Mouse (Mus musculus): ENCODE results near the gene Gdpd4.

Gdpd4 gene

DNA sequence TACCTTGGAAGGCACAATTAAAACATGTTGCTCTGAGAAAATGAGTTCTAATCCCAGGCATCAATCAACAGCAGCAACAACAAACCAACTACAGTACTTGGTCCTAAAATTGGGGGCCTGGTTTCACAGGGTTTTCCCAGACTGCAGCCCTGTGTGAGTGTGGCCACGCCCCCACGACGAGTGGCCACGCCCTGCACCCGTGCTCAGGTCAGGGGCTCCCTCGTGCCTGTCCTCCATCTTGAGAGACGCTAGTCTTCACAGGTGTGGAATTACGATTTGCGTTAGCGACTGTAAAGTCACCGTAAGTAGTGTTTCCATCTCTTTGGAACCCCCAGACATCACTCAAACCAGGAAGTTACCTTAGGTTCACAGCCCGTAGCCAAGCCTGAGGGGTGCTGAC is at the start of gene Gdpd4:
TSS of gene Gdpd4 (plus strand) at position 214 of the 400 bp plus-strand sequence.
- no peak for DNase-seq

DNA sequence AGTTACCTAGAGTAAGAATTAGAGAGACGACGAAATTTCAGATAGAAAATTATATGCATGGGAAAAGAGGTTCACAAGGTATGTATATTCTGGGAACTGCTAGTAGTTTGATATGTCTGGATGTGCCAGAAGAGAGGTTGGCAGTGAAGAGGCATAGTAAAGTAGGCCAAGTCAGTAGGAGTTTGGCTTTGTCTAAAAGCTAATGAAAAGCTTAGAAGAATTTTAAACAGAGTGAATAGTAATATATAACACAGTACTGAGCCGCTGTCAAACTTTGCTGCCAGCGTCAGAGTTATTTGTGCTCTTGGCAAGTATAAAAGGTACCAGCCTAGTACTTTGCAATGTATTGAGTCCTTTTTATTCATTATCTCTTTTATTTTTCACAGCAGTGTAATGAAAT is 47.4 kb upstream of the Gdpd4 start:
- DNase-seq = peak; percentile 20

DNA sequence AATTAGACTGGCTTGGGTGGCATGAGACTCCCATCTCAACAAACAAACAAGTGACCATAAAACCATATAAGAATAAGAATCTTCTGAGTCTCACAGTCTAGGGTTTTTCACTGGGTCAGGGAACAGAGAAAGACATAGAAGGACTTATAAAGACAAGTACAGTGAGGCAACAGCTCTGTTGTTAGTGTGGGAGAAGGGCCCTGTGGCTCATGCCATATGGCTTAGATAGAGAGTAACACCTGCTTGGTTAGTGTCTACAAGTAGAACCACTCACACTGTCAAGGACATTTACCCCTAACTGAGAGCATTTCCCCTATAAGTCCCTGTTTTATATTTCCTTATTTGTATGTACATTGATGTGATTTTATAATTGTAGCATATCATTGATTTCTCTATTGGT is 46.4 kb upstream of the Gdpd4 start:
- no peak for DNase-seq

DNA sequence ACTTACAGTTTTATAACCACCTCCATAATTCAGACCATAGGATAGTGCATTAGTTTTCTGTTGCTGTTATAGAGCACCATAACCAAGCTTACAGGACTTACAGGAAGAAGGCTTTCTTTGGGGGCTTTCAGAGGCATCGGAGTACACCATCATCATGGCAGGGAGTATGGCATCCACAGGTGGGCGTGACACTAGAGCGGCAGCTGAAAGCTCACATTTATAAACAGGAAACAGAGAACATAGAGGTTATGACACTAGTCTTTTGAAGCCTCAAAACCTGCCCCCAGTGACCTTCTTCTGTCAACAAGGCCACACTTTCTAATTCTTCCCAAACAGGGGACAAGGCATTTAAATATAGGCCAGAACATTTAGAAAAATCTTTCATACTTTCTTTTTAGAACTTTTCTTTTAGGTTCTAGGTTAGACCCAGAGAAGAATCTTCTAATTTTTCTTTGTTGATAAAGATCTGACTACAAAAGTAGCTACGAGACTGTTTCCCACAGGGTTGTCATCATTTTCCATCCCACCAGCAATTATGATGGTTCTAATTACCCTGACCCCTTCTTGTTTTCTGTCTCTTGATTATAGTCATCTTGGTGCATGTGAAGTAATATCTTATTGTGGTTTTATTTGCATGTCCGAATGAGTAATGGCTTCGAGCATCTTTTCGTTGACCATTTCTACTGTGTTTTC is 41.8 kb upstream of the Gdpd4 start:
- DNase-seq = no peak

DNA sequence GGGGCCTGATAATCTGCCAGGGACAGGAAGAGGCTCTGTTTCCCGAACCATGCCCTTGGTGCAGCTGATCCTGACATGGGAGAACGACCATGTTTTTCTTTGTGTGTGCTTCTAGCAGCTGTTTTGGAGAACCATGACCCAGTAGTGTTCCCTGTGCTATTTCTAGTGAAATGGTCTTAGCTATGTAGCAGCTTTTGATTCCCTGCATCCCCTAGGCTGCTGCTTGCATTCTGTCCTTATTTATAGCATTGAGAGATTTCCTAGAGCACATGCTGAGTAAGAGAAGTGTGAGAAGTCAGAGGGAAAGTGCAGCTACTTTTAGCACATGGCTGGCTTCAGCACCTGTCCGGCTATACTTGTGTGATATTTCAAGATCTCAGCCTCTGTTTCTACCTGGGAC is 8.1 kb upstream of the Gdpd4 start:
- DNase-seq = peak; percentile 19

DNA sequence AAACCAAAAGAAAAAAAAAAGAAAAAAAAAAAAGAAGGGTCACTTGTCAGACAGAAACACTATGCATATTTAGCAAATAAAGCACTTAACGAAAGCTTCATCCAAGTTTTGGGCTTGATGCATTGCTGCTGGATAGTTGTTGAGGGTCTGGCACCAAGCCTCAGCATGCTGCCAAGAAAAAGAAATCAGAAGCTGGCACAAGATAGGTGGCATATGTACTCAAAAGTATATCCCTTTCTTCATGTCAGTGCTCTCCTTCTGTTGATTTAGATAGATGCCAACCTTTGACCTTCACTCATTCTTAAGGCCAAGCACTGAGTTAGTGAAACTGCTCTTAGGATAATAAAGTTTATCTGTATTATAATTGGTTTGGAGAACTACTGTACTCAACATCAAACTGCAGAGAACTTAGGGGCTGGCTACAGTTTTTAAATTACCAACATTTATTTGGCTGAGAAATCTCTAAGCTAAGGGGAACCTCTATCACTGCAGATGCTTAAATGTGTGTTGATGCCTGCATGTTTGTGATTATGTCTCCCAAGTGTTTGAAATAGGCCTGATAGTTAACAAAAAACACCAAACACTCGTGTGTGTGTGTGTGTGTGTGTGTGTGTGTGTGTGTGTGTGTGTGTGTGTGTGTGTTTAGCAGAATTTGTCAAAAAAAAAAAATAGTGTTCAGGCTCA is 4.8 kb upstream of the Gdpd4 start:
- peak; percentile 26 for DNase-seq

DNA sequence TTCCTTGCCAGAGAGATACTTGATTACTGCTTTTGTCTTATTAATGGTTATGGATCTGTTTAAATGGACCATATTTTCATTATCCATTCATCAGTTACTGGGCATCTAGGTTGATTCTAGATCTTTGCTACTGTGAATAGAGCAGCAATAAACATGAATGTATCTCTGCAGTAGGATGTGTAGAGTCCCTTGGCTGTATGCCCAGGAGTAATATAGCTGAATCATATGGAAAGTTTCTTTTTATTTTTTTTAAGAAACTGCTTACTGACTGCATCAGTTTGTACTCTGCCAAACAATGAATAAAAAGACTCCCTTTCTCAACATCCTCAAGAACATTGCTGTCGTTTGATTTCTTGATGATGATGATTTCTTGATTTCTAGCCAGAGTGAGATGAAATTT is 6.1 kb downstream of the Gdpd4 start:
- DNase-seq = peak; percentile 28

DNA sequence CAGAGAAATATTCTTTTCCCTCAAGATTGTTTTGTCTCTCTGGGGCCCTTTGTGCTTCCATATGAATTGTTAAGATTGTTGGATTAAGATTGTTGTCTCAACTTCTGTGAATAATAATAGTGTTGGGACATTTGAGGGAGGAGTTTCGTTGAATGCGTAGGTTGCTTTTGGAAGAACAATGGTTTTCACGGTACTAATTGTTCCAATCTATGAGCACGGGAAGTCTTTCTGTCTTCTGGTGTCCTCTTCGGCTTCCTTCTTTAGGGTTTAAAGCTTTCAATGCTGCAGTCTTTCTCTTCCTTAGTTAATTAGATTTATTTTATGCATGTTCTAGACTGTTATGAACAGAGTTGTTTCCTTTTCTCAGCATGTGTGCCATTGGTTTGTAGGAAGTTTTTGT is 7.2 kb downstream of the Gdpd4 start:
- no peak for DNase-seq

DNA sequence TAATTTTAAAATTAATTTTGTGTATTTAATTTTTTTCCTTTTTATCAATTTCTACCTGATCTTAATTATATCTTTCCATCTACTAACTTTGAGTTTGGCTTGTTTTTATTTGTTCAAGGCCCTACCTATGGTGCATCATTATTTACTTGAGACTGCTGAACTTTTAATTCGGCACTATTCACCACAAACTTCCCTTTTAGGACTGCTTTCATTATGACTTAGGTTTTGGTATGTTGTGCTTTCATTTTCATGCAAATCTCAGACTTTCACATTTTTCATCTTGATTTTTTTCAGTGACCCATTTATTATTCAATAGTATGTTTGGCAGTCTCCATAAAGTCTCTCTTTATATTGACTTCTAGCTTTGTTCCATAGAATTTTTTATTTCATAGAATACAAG is 24.7 kb downstream of the Gdpd4 start:
- no peak for DNase-seq

DNA sequence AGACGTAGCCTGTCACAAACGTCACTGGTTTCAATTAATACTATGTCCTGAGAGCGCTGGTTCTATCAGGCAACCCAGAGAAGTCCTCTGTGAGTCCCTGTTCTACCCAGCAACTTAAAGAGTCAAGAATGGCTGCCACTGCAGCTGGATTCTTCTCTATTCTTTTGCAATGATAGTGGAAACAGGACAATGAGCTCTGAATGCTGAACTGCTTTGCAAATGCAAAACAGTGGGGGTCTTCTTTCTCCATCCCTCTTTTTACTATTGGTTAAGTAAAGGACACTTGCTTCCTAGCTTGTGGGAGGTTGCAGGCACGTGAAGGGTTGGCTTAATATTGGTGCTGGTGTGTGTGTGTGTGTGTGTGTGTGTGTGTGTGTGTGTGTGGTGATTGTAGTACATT is 52.7 kb downstream of the Gdpd4 start:
- DNase-seq = no peak

DNA sequence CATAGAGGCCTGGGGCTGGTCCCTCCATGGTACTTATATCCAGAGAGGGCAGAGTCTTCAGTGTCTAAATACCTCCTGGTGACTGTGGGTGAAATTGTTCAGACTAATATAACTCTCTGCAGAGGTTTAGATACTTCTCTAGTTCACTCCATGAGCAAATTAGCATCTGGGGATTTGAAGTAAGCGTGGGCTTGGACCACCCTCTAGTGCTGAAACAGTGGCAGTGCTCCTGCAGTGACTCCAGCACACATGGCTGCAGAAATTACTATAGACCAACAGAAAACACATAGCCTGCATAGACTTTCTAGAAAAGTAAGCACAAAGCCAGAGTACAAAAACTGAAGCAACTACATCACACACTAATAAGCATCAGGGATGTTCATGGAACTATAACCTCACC is 57.7 kb downstream of the Gdpd4 start:
- DNase-seq = peak; percentile 62

DNA sequence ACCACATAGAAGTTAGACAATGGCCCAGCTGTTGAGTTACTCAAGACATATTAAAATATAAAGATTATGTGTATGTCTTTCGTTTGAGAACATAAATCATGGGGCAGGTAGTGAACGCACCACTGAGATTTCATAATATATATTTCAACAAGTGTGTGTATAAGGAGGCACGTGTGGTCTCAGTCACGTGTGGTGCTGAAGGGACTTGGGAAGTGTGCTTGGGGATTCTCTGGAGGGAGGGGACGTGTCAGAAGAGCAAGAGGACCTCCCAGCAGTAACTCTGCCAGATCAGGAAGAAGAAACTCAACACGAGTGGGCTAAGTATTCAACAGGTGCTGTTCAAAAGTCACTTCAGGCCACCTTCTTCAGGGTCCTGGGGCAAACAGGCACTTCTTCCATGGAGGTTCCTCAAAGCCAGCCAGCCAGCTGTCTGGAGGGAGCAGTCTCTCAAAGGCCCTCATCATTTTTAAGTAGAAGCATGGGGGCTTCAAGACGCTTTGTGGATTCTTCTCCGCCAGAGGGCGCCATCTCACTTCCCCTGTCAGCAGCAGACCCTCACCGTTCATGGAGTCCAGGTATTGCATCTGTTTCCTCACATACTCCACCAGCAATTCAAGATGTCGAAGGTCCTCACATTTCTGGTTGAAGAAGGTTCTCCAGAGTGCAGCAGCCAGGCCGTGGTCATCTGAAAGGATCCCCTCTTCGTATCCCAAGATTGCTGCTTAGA is 64.5 kb downstream of the Gdpd4 start:
- no peak for DNase-seq

DNA sequence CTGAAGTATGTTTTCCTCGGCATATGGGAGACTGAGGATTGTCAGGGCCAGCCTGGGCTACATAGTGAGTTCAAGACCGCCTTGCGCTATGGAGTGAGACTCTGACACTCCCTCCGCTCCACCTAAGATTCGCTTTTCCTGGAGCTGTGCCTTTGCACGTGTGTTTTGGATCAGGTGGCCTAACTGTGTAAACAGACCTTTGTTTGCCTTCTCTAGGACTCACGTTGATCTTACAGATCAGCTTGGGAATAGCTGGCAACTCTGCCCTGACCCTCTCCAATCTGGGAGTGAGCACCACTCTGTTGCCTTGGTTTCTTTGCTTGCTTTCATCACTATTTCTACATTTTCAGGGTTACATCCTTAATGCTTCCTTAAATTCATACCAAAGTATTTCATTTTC is 82.9 kb downstream of the Gdpd4 start:
- DNase-seq = no peak

DNA sequence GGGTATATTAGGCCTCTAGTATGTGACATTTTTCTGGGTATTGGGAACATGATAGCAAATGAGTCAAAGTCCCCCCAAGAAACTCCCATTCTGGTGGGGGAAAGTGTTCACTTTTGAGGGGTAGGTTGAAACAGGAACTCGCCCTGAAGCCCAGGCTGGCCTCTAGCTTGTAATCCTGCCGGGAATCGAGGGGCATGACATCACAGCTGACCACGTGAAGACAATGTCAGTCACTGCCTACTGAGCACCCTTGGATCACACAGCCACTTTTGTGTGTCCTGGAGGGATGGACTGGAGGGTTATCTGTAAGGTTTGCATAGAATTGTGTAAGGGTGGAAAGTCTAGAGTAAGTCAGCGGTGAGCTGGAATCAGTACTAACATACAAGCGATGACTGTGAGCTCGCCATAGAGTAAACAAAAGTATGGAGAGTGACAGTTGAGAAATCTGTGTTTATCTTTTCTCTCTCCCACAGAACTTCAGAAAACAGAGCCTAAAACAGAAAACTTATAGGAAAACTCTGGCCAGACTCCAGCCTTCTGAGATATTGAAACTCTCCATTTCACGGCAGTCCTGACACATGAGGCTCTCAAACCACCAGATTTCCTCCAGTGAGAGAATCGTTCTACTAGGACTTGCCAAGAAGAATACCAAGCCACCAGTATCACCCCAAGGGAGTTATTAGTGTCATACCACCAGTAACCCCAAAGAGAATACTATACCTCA is 128.5 kb downstream of the Gdpd4 start:
- no peak for DNase-seq

DNA sequence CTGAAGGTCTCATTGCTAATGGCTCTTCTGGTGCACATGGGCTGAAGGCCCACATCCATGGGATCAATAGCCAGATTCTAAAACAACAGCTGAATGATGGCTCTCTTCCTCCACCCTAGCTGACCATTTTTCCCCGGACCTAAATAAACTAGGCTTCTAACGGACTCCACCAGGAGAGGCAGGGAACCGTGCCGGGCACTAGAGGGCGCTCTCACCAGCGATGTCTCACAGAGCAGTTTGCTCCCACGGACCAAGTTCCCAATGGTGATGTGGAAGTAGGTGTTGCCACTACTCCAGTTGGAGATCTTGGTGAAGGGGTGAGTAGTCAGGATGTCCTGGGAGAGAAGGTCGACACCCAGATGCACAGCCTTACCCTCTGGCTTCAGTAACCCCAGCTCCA is 132.2 kb downstream of the Gdpd4 start:
- DNase-seq = peak; percentile 14

DNA sequence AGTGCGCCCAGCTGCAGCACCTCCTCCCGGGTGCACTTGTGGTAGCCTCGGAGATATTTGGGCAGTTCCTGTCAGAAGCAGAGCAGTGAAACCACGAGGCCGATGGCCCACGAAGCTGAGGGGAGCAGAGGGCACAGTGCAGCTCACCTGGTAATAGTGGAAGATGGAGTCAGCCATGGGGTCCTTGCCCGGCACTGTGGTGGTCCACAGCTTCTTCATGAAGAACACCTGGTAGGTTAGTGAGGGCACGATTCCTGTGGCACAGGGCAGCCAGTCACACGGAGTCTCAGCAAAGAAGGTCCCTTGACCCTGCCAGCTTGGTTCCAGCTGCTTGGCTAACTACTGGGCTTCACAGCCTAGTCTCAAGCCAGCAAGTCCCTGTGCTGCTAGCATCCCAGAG is 134.7 kb downstream of the Gdpd4 start:
- no peak for DNase-seq

DNA sequence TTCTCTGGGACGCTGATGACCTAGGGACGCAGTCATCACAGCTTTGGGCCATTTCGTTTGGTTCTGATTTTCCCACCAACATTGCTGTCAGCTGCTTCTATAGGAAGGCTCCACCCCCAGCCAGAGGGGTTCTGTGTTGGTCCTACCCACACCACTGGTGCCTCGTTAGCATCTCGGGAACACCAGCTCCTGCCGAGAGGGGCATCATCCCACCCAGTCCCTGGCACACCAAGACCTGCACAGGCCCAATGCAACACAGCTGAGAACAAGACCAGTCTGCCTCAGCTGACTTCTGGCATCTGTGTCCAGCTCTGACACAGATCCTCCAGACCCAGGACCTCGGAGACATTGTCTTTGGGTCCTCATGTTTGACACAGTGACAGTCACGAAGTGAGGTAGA is 135.2 kb downstream of the Gdpd4 start:
- no peak for DNase-seq

DNA sequence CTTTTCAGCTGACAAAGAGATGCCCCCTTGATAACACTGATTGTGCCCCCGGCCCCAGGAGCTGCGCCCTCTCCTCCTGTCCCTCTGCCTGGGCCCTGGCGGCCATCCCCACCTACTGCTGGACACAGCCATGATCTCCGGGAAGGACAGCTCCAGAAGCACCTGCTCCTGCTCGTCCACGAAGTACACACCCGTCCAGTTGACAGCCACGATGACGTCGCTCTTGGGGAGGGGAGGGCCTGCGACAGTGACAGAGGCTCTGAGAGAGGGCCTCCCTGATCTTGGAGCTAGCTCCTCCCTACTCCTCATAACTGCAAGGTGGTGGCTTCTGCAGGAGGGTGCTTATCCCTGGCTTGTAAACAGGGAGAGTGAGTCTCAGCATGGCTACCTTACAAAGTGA is 146.5 kb downstream of the Gdpd4 start:
- no peak for DNase-seq

DNA sequence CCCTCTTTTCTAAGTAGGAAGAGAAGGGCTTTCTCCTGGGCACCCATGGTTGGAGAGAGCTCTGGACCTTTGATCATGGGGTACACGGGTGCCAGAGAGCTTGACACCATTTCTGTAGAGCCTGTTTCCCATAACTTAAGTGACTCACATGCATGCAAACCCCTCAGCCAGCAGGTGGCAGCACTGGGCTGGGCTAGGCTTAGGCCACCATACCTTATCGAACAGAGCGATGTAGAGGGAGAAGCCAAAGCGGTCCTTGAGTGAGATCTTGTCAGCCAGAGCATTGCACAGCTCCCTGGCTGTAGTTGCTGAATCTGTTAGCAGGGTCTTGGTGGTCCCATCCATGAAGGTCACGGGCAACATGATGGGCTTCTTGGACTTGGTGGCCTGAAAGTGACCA is 151.9 kb downstream of the Gdpd4 start:
- DNase-seq = peak; percentile 67

DNA sequence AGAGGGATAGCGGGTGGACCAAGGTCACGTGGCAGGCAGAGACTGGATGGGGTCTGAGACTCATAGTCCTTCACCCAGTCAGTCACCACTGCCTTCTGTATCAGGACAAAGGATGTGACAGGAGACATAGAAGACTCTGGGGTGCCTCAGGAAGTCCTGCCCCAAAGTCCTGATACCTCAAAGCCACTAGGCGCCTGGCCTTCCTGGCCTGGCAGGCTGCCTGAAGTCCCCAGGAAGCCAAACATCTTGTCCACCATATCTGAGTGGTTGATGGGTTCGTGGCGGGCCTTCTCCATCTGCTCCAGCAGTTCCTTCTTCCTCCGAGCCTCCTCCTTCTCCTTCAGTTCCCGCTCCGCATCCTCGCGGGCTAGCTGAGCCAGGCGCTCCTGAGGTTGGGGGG is 157.7 kb downstream of the Gdpd4 start:
- DNase-seq = no peak

DNA sequence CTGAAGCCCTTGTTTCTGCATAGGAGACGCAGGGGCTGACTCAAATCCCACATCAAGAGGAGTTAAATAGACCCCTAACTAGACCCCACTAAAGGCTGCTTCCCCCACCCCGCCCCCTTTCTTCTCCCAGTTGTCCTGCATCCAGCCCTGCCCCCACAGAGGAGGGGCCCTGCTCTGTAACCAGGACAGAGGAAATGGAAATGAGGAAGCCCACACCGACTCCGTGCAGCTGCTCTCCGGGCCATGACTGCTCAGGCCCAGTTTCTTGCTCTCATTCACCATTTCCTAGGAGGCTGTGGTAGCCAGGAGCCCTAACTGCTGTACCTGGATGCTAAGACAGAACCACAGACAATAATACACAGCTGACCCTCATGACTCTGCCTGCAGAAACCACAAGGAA is 162.6 kb downstream of the Gdpd4 start:
- no peak for DNase-seq

DNA sequence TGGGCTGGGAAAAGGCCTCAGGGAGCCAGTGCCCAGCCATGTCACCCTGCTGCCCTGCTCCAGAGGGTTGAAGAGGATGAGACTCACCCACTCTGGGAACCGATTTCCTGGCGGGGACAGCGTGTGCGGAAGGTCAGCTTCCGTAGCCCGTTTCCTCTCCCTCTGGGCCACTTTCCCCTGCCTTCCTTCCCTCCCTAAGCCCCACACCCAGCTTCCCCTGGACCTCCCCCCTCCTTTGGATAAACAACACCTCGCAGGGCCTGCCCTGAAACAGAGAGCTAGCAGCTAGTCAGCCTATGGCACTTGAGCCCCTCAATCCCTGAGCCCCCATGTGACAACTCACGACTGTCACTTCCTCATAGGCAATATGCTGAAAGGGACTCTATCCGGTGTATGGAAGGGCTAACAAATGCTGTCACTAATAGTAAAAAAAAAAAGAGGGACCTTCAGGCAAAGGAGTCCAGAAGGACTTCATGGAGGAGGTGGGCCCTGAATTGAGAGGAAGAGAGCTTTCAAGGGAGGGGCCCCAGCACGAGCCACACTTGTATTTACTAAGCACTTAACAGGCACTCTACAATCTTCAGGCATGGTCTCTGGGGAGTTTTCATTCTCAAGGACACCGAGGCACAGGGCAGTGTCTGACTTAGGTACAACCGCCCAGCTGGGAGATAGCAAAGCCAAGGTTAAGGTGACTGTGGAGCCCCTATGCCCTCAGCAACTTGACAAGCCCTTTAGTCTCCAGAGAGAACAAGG is 165.0 kb downstream of the Gdpd4 start:
- DNase-seq = no peak

DNA sequence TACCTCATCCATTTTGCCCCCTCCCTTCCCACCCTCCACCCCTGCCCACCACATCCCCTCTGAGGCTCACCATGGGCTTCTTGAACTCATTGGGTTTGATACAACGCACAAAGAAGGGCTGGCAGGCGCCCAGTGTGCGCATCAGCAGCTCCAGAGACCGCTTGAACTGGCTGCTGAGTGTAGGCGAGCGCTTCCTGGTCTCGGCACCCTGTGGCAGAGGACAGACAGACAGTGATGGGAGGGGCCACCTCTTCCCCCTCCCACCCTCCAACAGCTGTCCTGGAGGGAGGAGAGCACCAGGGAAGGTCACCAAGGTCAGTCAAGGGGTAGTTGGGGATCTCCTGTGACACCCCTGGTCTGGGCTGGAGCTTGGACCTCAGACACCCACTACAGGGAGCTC is 165.6 kb downstream of the Gdpd4 start:
- DNase-seq = no peak

Measured in right cerebral cortex, adult 18-20 months (tissue).